Mouse (Mus musculus): ENCODE measurements around the gene Tubb3.
A peak's percentile ranks its signal among the peaks of the same experiment; 100 is the strongest.
"Not testable (repeated sequence)": the region's sequence is repeated elsewhere in the genome, so short reads cannot be mapped to it uniquely, and the experiment has no call there.

The Tubb3 gene

DNA sequence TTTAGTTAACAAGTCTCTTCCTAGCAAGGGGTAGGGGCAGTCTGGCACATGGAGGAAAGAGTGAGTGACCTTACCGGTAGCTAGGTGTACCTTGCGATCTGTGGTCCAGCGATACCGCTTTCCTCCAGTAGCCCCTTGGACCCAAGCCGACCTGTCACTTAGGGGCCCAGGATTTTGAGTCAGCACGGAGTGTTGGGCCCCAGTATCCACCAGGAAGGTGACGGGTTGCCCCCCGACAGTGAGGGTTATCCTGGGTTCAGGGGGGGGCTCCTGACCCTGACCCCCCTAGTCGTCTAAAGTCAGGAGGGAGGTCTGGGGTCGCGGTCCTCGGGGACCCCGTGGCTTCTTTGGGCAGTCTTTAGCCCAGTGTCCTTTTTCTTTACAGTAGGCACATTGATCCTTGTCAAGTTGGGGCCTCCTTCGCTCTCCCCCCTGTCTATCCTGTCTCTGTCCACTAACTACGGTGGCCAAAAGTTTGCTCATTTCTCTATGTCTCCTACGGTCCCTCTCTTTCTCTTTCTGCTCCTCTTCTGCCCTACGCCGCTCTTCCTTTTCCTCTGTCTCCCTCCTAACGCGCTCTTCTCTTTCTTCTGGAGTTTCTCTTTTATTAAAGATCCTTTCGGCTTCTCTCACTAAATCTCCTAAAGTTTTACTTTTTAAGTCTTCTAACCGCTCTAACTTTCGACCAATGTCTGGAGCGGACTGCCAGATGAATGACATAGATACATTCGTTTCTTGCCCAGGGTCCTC is 20.6 kb downstream of the Tubb3 start:
- no peak for DNase-seq (ENCODE audit: low spot score)

GRCm38 (mm10) chr8:123432381-123432780 is 21.2 kb downstream of the Tubb3 start:
- no peak for DNase-seq (ENCODE audit: low spot score)

- DNase-seq (ENCODE audit: low spot score): not testable (repeated sequence)
Measured at GRCm38 (mm10) chr8:123433241-123433974, 22.2 kb downstream of the Tubb3 start.

DNA sequence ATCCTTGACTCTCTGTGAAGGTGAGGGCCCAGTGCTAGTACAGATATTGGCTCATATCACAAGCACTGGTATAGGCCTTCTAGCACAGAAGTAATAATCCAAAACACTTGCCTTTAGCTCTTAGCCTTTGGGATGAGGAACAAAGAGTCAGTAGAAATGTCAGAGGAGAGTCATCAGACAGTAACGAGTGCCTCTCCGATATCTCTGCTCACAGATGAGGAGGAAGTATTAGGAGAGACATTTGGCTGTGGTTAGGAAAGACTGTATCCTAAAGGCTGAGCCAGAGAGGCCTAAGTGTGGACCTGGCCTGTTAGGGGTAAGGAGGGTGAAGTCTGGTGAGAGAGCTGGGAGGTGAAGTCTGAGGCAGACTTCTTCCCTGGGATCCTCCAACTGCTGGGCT is 30.6 kb downstream of the Tubb3 start:
- no peak for DNase-seq (ENCODE audit: low spot score)

- DNase-seq (ENCODE audit: low spot score): no peak
Measured at GRCm38 (mm10) chr8:123442351-123442750, 31.1 kb downstream of the Tubb3 start.

GRCm38 (mm10) chr8:123442871-123443575 is 31.8 kb downstream of the Tubb3 start:
- peak; percentile 92 for DNase-seq (ENCODE audit: low spot score)

DNA sequence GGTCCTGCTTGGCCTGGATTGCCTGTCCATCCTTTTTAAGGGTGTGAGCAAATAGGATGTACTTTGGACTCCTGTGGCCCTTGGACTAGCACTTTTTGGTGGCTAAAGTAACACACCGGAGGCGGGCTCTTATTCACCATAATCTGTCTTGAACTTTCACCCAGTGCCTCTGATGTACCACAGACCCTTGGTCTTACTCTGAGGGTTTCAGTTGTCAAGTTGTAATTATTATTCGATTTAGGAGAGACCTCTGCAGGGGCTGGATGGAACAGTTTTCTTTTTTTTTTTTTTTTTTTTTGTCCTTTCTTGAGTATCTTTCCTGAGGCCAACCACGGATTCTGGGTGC is 32.3 kb downstream of the Tubb3 start:
- no peak for DNase-seq (ENCODE audit: low spot score)

DNA sequence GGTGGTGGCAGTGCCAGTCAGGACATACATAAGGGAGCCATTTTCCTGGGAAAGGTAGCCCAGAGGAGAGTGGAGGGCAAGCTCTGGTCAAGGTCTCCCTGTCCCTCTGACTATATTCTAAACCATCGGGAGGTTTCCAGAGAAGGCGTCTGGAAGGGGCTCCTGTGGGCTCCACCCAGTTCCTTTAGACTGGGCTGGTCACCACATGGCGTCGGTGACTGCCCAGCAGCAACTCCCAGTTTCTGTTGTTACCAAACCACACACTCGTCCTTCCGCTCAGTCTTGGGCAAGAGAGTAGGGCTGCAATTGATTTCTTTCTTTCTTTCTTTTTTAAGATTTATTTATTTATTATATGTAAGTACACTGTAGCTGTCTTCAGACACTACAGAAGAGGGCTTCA is 32.9 kb downstream of the Tubb3 start:
- no peak for DNase-seq (ENCODE audit: low spot score)

GRCm38 (mm10) chr8:123445981-123446380 is 34.8 kb downstream of the Tubb3 start:
- DNase-seq (ENCODE audit: low spot score): no peak

DNA sequence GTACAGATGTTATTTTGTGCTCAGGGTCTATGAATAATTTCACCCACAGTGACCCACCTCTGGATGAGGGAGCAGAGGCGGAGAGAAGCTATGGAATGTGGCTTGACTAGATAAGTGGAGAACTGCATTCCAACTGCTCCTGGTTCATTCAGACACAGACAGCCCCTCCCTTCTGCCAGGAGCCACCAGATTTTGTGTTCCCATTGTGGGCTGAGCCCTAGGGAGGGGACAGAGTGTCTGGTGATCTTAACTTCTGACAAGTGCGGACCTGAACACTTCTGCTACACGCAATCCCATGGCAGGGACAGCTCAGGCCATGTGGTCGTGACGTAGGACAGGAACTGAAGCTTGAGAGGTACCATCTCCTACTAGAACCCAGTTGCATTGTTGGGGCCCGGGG is 35.6 kb downstream of the Tubb3 start:
- DNase-seq (ENCODE audit: low spot score): no peak

DNA sequence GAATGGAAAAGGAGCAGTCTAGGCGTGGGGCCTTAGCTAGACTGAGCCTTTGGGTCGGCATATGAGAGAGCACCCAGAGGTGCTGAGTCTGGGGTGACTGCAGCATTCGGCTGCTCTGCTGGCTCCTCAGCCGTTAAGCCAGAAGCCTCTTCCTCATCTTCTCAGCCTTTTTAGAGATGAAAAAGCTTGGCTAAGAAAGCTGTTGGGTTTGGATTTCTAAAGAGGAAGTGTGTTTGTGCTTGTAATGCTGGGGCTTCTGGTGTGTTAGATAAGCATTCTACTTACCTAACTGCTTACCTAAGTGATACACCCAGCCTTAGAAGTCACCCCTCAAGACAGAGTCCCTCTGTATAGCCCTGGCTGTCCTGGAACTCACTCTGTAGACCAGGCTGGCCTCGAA is 39.6 kb downstream of the Tubb3 start:
- no peak for DNase-seq (ENCODE audit: low spot score)

GRCm38 (mm10) chr8:123451747-123452146 is 40.5 kb downstream of the Tubb3 start:
- DNase-seq (ENCODE audit: low spot score): not testable (repeated sequence)

DNA sequence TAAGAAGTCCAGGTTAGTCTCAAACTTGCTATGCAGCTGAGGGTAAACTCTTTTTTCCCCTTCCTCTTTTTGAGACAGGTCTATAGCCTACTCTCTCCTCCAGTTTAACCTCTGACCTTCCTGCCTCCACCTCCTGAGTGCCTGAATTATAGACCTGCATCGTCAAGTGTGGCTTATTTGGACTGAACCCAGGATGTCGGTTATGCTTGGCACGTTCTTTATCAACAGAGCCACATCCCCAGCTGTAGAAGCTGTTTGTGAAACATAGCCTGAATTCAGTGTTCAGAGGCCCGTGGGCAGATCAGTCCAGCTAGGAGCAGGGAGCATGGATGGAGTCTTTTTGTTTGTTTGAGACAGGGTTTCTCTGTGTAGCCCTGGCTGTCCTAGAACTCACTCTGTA is 40.9 kb downstream of the Tubb3 start:
- DNase-seq (ENCODE audit: low spot score): no peak

DNA sequence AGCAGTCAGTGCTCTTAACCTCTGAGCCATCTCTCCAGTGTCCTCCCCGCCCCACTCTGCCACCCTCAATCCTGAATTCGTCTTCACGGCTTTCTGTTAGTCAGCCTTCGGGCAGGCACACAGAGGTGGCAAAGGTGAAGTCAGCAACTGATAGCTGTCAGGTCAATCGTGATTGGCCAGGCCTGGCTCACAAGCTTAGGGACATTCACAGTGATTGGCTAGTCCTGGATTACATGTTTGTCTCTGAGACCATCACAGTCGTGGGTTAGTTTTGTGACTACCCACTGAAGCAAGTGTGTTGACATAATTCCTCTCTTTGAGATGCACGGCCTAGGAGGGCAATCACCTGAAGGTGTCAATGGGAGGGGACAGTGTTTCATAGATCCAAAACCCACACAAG is 42.1 kb downstream of the Tubb3 start:
- no peak for DNase-seq (ENCODE audit: low spot score)

GRCm38 (mm10) chr8:123453951-123454350 is 42.7 kb downstream of the Tubb3 start:
- no peak for DNase-seq (ENCODE audit: low spot score)

DNA sequence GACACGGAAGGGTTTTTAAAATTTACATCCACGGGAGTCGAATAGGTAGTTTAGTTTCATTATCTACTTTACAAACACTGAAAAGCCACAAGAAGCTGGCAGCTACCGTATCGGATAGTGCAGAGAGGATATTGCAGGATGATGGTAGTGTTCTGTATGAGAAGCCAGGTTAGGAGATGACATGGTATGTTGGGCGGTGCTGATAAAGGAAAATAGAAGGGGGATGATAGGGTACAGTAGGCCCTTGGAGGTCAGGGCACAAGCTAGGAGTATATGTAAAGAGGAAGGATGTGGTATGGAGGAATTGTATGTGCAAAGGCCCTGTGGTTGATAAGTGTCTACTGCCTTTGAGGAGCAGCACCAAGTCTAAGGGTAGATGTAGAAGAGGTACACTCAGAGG is 43.3 kb downstream of the Tubb3 start:
- DNase-seq (ENCODE audit: low spot score): no peak

GRCm38 (mm10) chr8:123463651-123464050 is 52.4 kb downstream of the Tubb3 start:
- no peak for DNase-seq (ENCODE audit: low spot score)

GRCm38 (mm10) chr8:123467476-123467875 is 56.3 kb downstream of the Tubb3 start:
- no peak for DNase-seq (ENCODE audit: low spot score)
